In genomic region chr7:16894279-16894678, GRCm38 (mm10) we compare ENCODE assay signal across 9 mouse cellular contexts. TPM values are rescaled to one million over a fixed set of nuclear protein-coding genes. Genes with fewer than 3 reads are reported as not detected.
DNase-seq lines count a peak whose midpoint lies in the region; ATAC-seq and TF ChIP-seq lines count a peak whose summit lies in the region.
"Had no signal": no experiment of that assay in that cellular context is flagged by ENCODE, and none has a peak within 500 bp of the region (broad histone marks: within the 10 kb centered on the region; RNA-seq: fewer than 3 reads in every experiment).

No protein-coding gene starts in this region.

- no peaks in the 10 kb centered on the region for H3K79me3 ChIP-seq in C2C12 (ENCODE audit: low read depth)

- no peaks in the 10 kb centered on the region for H3K9me3 ChIP-seq in heart, embryonic 11.5 days (replicated peaks; ENCODE audit: control insufficient read depth, low read length)
- no peaks in the 10 kb centered on the region for H3K9me3 ChIP-seq in forebrain, embryonic 14.5 days (replicated peaks; ENCODE audit: control insufficient read depth, low read length)
- H3K9me3 ChIP-seq in midbrain, embryonic 11.5 days (ENCODE audit: control insufficient read depth, low read length): no peaks in the 10 kb centered on the region

- no peak overlapping the region for H3ac ChIP-seq in C2C12 (ENCODE audit: control insufficient read depth, insufficient read length, low read depth)

- no peaks in the 10 kb centered on the region for H3K36me3 ChIP-seq in heart, embryonic 11.5 days (ENCODE audit: control insufficient read depth, insufficient read depth, low read length)
- H3K36me3 ChIP-seq in C2C12 (ENCODE audit: control insufficient read depth, insufficient read depth): no peaks in the 10 kb centered on the region
- H3K36me3 ChIP-seq in forebrain, embryonic 14.5 days (ENCODE audit: control insufficient read depth, insufficient read depth, low read length): no peaks in the 10 kb centered on the region
- no peaks in the 10 kb centered on the region for H3K36me3 ChIP-seq in midbrain, embryonic 11.5 days (ENCODE audit: control insufficient read depth, insufficient read depth, low read length)

- no peaks in the 10 kb centered on the region for H3K79me2 ChIP-seq in C2C12 (ENCODE audit: control insufficient read depth, insufficient read depth)

- peak overlapping the region; percentile 14; the same call in 1 of the 2 replicates for H3K4me2 ChIP-seq in heart, embryonic 11.5 days
- peak overlapping the region; percentile 50 for H3K4me2 ChIP-seq in forebrain, embryonic 14.5 days (ENCODE audit: low read length)
- H3K4me2 ChIP-seq in midbrain, embryonic 11.5 days: peak overlapping the region; percentile 45

- WGBS in heart, embryonic 11.5 days (ENCODE audit: insufficient replicate concordance): 5% methylated on average over 4 of the region's 4 CpGs
- WGBS in forebrain, embryonic 14.5 days: 0% methylated on average over 4 of the region's 4 CpGs
- WGBS in midbrain, embryonic 11.5 days: 0% methylated on average over 4 of the region's 4 CpGs

- H3K27ac ChIP-seq in heart, embryonic 11.5 days (ENCODE audit: low read depth, low read length): no peak overlapping the region
- no peak overlapping the region; the same call in 1 of the 2 replicates for H3K27ac ChIP-seq in forebrain, embryonic 14.5 days (ENCODE audit: low read depth, low read length)
- H3K27ac ChIP-seq in midbrain, embryonic 11.5 days (ENCODE audit: low read depth, low read length): no peak overlapping the region

- ATAC-seq in heart, embryonic 11.5 days (replicated peaks; ENCODE audit: insufficient number of reproducible peaks, low FRiP score, low TSS enrichment): no peak
- ATAC-seq in forebrain, embryonic 14.5 days: peak; percentile 54
- peak; percentile 23 for ATAC-seq in midbrain, embryonic 11.5 days (ENCODE audit: low FRiP score)

- no peak for DNase-seq in heart, adult 8-10 months (ENCODE audit: low spot score)
- peak; percentile 61 for DNase-seq in forebrain, embryonic 14.5 days (ENCODE audit: low spot score)
- DNase-seq in midbrain, embryonic 11.5 days (ENCODE audit: low spot score, missing footprints): no peak
- no peak for DNase-seq in urinary bladder, adult 18-20 months (ENCODE audit: low spot score in 2 of 2)
- DNase-seq in adrenal gland, adult 18-20 months (ENCODE audit: low spot score in 2 of 2): no peak
- DNase-seq in thymus, postnatal 10 days (ENCODE audit: low spot score in 2 of 2): no peak

- no peak overlapping the region; the same call in 1 of the 2 replicates for H3K4me3 ChIP-seq in heart, embryonic 11.5 days (ENCODE audit: low read depth, low read length)
- H3K4me3 ChIP-seq in C2C12 (ENCODE audit: insufficient read depth, poor library complexity, severe bottlenecking): peak overlapping the region; percentile 2
- H3K4me3 ChIP-seq in forebrain, embryonic 14.5 days (ENCODE audit: low read depth, low read length): no peak overlapping the region
- H3K4me3 ChIP-seq in midbrain, embryonic 11.5 days (ENCODE audit: low read depth, low read length): no peak overlapping the region

- TF ChIP-seq CTCF in C2C12 (IDR thresholded peaks at IDR 0.05; ENCODE audit: control insufficient read depth, insufficient read depth, insufficient read length): no peak

- H3K4me1 ChIP-seq in heart, embryonic 11.5 days (ENCODE audit: control insufficient read depth, insufficient read depth, low read length): peaks cover 20% of the 10 kb centered on the region
- H3K4me1 ChIP-seq in forebrain, embryonic 14.5 days (ENCODE audit: control insufficient read depth, insufficient read depth, low read length): peaks cover 19% of the 10 kb centered on the region
- H3K4me1 ChIP-seq in midbrain, embryonic 11.5 days (ENCODE audit: control insufficient read depth, insufficient read depth, low read length): peaks cover 22% of the 10 kb centered on the region

- peaks cover 36% of the 10 kb centered on the region for H3K27me3 ChIP-seq in heart, embryonic 11.5 days (ENCODE audit: control insufficient read depth, insufficient read depth, low read length)
- H3K27me3 ChIP-seq in C2C12 (ENCODE audit: control insufficient read depth, insufficient read depth, insufficient read length): no peaks in the 10 kb centered on the region
- H3K27me3 ChIP-seq in forebrain, embryonic 14.5 days (replicated peaks; ENCODE audit: control insufficient read depth, insufficient read depth, low read length): peaks cover 13% of the 10 kb centered on the region; the same call in 1 of the 2 replicates
- H3K27me3 ChIP-seq in midbrain, embryonic 11.5 days (ENCODE audit: control insufficient read depth, insufficient read depth, low read length): peaks cover 31% of the 10 kb centered on the region

- no peak overlapping the region for H3K9ac ChIP-seq in heart, embryonic 11.5 days (ENCODE audit: low read depth, low read length)
- peak overlapping the region; percentile 33; the same call in 1 of the 2 replicates for H3K9ac ChIP-seq in forebrain, embryonic 14.5 days (ENCODE audit: low read length)
- H3K9ac ChIP-seq in midbrain, embryonic 11.5 days (ENCODE audit: low read length): no peak overlapping the region

TF ChIP-seq in C2C12, 6 proteins besides CTCF, POLR2A, EP300 and RAD21:
- TF ChIP-seq CEBPB (IDR thresholded peaks at IDR 0.05; ENCODE audit: low read depth) (no peak), FOSL1 (IDR thresholded peaks at IDR 0.05; ENCODE audit: insufficient read depth, low read length, poor library complexity, severe bottlenecking) (no peak), MAX (IDR thresholded peaks at IDR 0.05) (no peak), USF1 (IDR thresholded peaks at IDR 0.05; ENCODE audit: low read depth) (no peak), MYOG (IDR thresholded peaks at IDR 0.05; ENCODE audit: control insufficient read depth, extremely low read depth, insufficient read length) (no peak), MYOD1 (IDR thresholded peaks at IDR 0.05; ENCODE audit: control insufficient read depth, insufficient read length, low read depth) (no peak)

RNA-seq across cellular contexts. Expression of gene Gng8, which starts 2.7 kb away (rescaled TPM):
- polyA plus RNA-seq in heart, embryonic 11.5 days (2014; fragmentation: Nextera tagmentation; extraction: Ambion mirVana): 3.5 and 4.2 TPM in 2 replicates
- 1 to 10 TPM; 1.0 to 1.5 (median 1.1) TPM for total RNA-seq in heart, adult 8-10 months (2022)
- 2.6 TPM for polyA plus RNA-seq in C2C12 (2012; fragmentation: generic; extraction: Trizol)
- 9.8 and 11.0 TPM in 2 replicates for polyA plus RNA-seq in forebrain, embryonic 14.5 days (2014; fragmentation: Nextera tagmentation; extraction: Ambion mirVana)
- polyA plus RNA-seq in midbrain, embryonic 11.5 days (2014; fragmentation: Nextera tagmentation; extraction: Ambion mirVana): 9.7 and 10.2 TPM in 2 replicates
- under 1 TPM in 1 of 2 experiments, not detected in 1; 0.35 TPM for total RNA-seq in adrenal gland, adult 18-20 months (2021)

RNA-seq across cellular contexts. Expression of gene Ptgir, which starts 12.0 kb away (rescaled TPM):
- polyA plus RNA-seq in heart, embryonic 11.5 days (2014; fragmentation: Nextera tagmentation; extraction: Ambion mirVana): 0.19 and 0.34 TPM in 2 replicates
- 1 to 10 TPM; 1.9 to 3.5 (median 3.1) TPM for total RNA-seq in heart, adult 8-10 months (2022)
- polyA plus RNA-seq in C2C12 (2012; fragmentation: generic; extraction: Trizol): 5.7 TPM
- 0.12 and 0.22 TPM in 2 replicates for polyA plus RNA-seq in forebrain, embryonic 14.5 days (2014; fragmentation: Nextera tagmentation; extraction: Ambion mirVana)
- polyA plus RNA-seq in midbrain, embryonic 11.5 days (2014; fragmentation: Nextera tagmentation; extraction: Ambion mirVana): 0.94 and 1.2 TPM in 2 replicates
- 1 to 10 TPM in 1 of 2 experiments, under 1 TPM in 1; 0.96 to 1.1 TPM for total RNA-seq in adrenal gland, adult 18-20 months (2021)
- total RNA-seq: layer of hippocampus, adult 8-10 months had no signal

RNA-seq across cellular contexts. Expression of gene Dact3, which starts 19.2 kb away (rescaled TPM):
- 9.5 and 10.6 TPM in 2 replicates for polyA plus RNA-seq in heart, embryonic 11.5 days (2014; fragmentation: Nextera tagmentation; extraction: Ambion mirVana)
- 1 to 10 TPM; 8.0 to 9.5 (median 8.6) TPM for total RNA-seq in heart, adult 8-10 months (2022)
- polyA plus RNA-seq in C2C12 (2012; fragmentation: generic; extraction: Trizol): 5.3 TPM
- polyA plus RNA-seq in forebrain, embryonic 14.5 days (2014; fragmentation: Nextera tagmentation; extraction: Ambion mirVana): 3.5 and 4.4 TPM in 2 replicates
- 4.8 and 5.3 TPM in 2 replicates for polyA plus RNA-seq in midbrain, embryonic 11.5 days (2014; fragmentation: Nextera tagmentation; extraction: Ambion mirVana)
- total RNA-seq in adrenal gland, adult 18-20 months (2021): 1 to 10 TPM; 3.1 to 3.8 TPM

RNA-seq across cellular contexts. Expression of gene Calm3, which starts 29.6 kb away (rescaled TPM):
- 150 and 156 TPM in 2 replicates for polyA plus RNA-seq in heart, embryonic 11.5 days (2014; fragmentation: Nextera tagmentation; extraction: Ambion mirVana)
- 100 to 1,000 TPM; 153 to 208 (median 191) TPM for total RNA-seq in heart, adult 8-10 months (2022)
- 365 TPM for polyA plus RNA-seq in C2C12 (2012; fragmentation: generic; extraction: Trizol)
- polyA plus RNA-seq in forebrain, embryonic 14.5 days (2014; fragmentation: Nextera tagmentation; extraction: Ambion mirVana): 473 and 491 TPM in 2 replicates
- 284 and 295 TPM in 2 replicates for polyA plus RNA-seq in midbrain, embryonic 11.5 days (2014; fragmentation: Nextera tagmentation; extraction: Ambion mirVana)
- 100 to 1,000 TPM; 227 to 234 TPM for total RNA-seq in adrenal gland, adult 18-20 months (2021)

RNA-seq across cellular contexts. Expression of gene Pnmal2, which starts 50.2 kb away (rescaled TPM):
- polyA plus RNA-seq in heart, embryonic 11.5 days (2014; fragmentation: Nextera tagmentation; extraction: Ambion mirVana): 1.5 and 2.0 TPM in 2 replicates
- 1 to 10 TPM; 3.5 to 4.9 (median 4.3) TPM for total RNA-seq in heart, adult 8-10 months (2022)
- 12.6 TPM for polyA plus RNA-seq in C2C12 (2012; fragmentation: generic; extraction: Trizol)
- 48.1 and 63.2 TPM in 2 replicates for polyA plus RNA-seq in forebrain, embryonic 14.5 days (2014; fragmentation: Nextera tagmentation; extraction: Ambion mirVana)
- 8.3 and 8.6 TPM in 2 replicates for polyA plus RNA-seq in midbrain, embryonic 11.5 days (2014; fragmentation: Nextera tagmentation; extraction: Ambion mirVana)
- 10 to 100 TPM; 24.4 to 33.3 TPM for total RNA-seq in adrenal gland, adult 18-20 months (2021)
